Mouse (Mus musculus) heart, postnatal 25 days (tissue): ENCODE measurements around the gene Dnajc15. TPM values are rescaled to one million over a fixed set of nuclear protein-coding genes. Genes with fewer than 3 reads are reported as not detected.
"Not testable (repeated sequence)": the region's sequence is repeated elsewhere in the genome, so short reads cannot be mapped to it uniquely, and the experiment has no call there.

Source experiments
- DNase-seq: peaks from one replicate; pipeline ENCODE4 v3.0.0; 2022; ENCODE audit warnings: low spot score
- intact Hi-C: fragments of 180-260 bp; cut with DNase I; formaldehyde crosslinking; loops from one replicate; pipeline ENCODE4 v1.15.1; 2025
- total RNA-seq, 2 experiments: library from RNA; stranded (reverse); gene quantifications; 2 replicates each; pipeline ENCODE4 v1.2.3; 2021

Gene Dnajc15
- total RNA-seq: 100 to 1,000 TPM; 277 to 290 TPM

GRCm38 (mm10) chr14:77874304-77875241 lies at the start of gene Dnajc15:
Gene Dnajc15, minus strand, starts transcription at chr14:77875125.
- peak; percentile 67 for DNase-seq
- intact Hi-C loops: no loop called here

GRCm38 (mm10) chr14:77923076-77923865 lies 48.3 kb upstream of the Dnajc15 start:
- no peak for DNase-seq
- intact Hi-C loops: no loop called here

- intact Hi-C loops: no loop called here
Measured at GRCm38 (mm10) chr14:77921641-77922040, 46.7 kb upstream of the Dnajc15 start.

GRCm38 (mm10) chr14:77915776-77916175 lies 40.9 kb upstream of the Dnajc15 start:
- DNase-seq: no peak
- intact Hi-C loops: no loop called here

More at GRCm38 (mm10) chr14:77921641-77922040, 46.7 kb upstream of the Dnajc15 start:
- no peak for DNase-seq

- DNase-seq: no peak
- intact Hi-C loops: no loop called here
Measured at GRCm38 (mm10) chr14:77906586-77906985, 31.7 kb upstream of the Dnajc15 start.

GRCm38 (mm10) chr14:77905466-77905865 lies 30.5 kb upstream of the Dnajc15 start:
- no peak for DNase-seq
- intact Hi-C loops: no loop called here

GRCm38 (mm10) chr14:77904171-77904762 lies 29.3 kb upstream of the Dnajc15 start, which contains the start of gene Epsti1:
Gene Epsti1, plus strand, starts transcription at chr14:77904239.
- intact Hi-C loops: no loop called here
- DNase-seq: no peak

- intact Hi-C loops: no loop called here
- no peak for DNase-seq
Measured at GRCm38 (mm10) chr14:77902541-77902940, 27.6 kb upstream of the Dnajc15 start.

GRCm38 (mm10) chr14:77895951-77896350 lies 21.0 kb upstream of the Dnajc15 start:
- intact Hi-C loops: no loop called here
- no peak for DNase-seq

- no peak for DNase-seq
- intact Hi-C loops: no loop called here
Measured at GRCm38 (mm10) chr14:77889911-77890310, 15.0 kb upstream of the Dnajc15 start.

- DNase-seq: no peak
- intact Hi-C loops: no loop called here
Measured at GRCm38 (mm10) chr14:77886941-77887340, 12.0 kb upstream of the Dnajc15 start.

- intact Hi-C loops: no loop called here
- DNase-seq: no peak
Measured at GRCm38 (mm10) chr14:77886376-77886775, 11.5 kb upstream of the Dnajc15 start.

GRCm38 (mm10) chr14:77882669-77883068 lies 7.7 kb upstream of the Dnajc15 start:
- no peak for DNase-seq
- intact Hi-C loops: no loop called here

GRCm38 (mm10) chr14:77881998-77882397 lies 7.1 kb upstream of the Dnajc15 start:
- DNase-seq: no peak
- intact Hi-C loops: no loop called here

GRCm38 (mm10) chr14:77877876-77878275 lies 3.0 kb upstream of the Dnajc15 start:
- intact Hi-C loops, DNase-seq: not testable (repeated sequence)

GRCm38 (mm10) chr14:77876199-77876598 lies 1.3 kb upstream of the Dnajc15 start:
- no peak for DNase-seq
- intact Hi-C loops: no loop called here

GRCm38 (mm10) chr14:77871380-77871975 lies 3.4 kb downstream of the Dnajc15 start:
- intact Hi-C loops: no loop called here
- no peak for DNase-seq

GRCm38 (mm10) chr14:77870926-77871325 lies 4.0 kb downstream of the Dnajc15 start:
- no peak for DNase-seq
- intact Hi-C loops: no loop called here

GRCm38 (mm10) chr14:77867601-77868000 lies 7.3 kb downstream of the Dnajc15 start:
- intact Hi-C loops: no loop called here
- no peak for DNase-seq

- no peak for DNase-seq
- intact Hi-C loops: no loop called here
Measured at GRCm38 (mm10) chr14:77864510-77864909, 10.4 kb downstream of the Dnajc15 start.
